Mouse (Mus musculus): ENCODE results near the gene Tspan1. TPM values are rescaled to one million over a fixed set of nuclear protein-coding genes. Genes with fewer than 3 reads are reported as not detected.

Tspan1 gene
- polyA plus RNA-seq, 1 experiment from 2014 or later = not detected

DNA sequence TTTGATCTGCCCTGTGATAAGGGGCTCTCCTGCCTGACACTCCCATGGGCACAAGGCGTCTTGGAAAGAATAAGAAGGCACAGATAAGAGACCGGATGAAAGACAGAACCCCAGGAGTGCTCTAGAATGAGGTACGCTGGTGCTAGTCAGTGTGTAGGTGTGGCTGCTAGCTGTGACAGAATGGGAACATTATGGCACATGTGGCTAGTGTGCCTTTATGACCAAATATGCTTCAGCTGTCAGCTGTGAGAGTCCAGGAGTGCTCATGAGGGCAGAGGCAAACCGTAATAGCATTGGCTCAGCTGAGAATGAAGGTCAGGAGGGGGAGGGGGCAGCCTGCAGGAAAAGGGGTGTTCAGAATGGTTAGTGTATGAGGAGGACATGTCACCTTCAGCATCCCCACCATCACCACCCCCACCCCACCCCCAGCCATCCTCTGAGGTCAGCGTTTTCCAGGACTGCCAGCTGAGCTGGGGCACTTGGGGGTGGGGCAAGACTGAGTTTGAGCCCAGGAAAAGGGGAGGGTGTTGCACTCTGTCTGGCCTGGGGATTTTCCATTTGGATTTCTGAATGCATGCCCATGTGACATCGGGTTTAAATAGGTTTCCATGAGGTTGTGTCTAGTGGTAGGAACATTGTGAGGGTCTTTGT, 7.2 kb upstream of the Tspan1 start:
- ATAC-seq (ENCODE audit: low FRiP score) (0 out of 2 replicates have a peak, but pooled peaks have one; percentile 17), DNase-seq (ENCODE audit: low spot score) (no peak)
- no peak overlapping the region for H3K4me2 ChIP-seq (replicated peaks; ENCODE audit: low read depth, low read length)
- no peaks in the 10 kb centered on the region for H3K9me3 ChIP-seq (ENCODE audit: control insufficient read depth, low read length)
- WGBS = 56% methylated on average over 6 of the region's 6 CpGs
- H3K27ac ChIP-seq (ENCODE audit: low read depth, low read length) = no peak overlapping the region
- H3K36me3 ChIP-seq (ENCODE audit: control insufficient read depth, insufficient read depth, low read length) = no peaks in the 10 kb centered on the region
- no peaks in the 10 kb centered on the region for H3K27me3 ChIP-seq (ENCODE audit: control insufficient read depth, insufficient read depth, low read length)
- no peak overlapping the region for H3K9ac ChIP-seq (ENCODE audit: low read depth, low read length)
- H3K4me3 ChIP-seq (ENCODE audit: low read depth, low read length) = no peak overlapping the region
- H3K4me1 ChIP-seq (replicated peaks; ENCODE audit: control insufficient read depth, insufficient read depth, low read length) = peaks cover 6% of the 10 kb centered on the region

DNA sequence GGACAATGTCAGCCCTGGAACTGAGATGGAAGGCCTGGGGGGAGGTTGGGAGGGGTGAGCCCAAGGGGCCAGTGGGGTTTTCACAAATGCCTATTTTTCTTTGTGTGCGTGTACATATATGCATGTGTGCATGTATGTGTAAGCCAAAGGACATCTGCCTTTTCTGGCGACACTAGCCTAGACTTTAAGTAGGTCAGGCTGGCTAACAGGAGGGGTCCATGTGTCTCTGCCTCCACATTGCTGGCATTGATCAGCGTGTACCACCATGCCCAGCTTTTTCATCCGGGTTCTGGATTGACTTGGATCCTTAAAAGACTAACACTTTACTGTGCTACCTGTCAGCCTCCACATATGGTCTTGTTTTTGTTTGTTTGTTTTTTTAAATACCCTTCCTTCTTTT, 6.4 kb upstream of the Tspan1 start:
- Histone ChIP-seq H3K9me3 (ENCODE audit: control insufficient read depth, low read length) (no peaks in the 10 kb centered on the region), H3K4me1 (replicated peaks; ENCODE audit: control insufficient read depth, insufficient read depth, low read length) (peaks cover 6% of the 10 kb centered on the region)
- 90% methylated on average over 4 of the region's 4 CpGs for WGBS

DNA sequence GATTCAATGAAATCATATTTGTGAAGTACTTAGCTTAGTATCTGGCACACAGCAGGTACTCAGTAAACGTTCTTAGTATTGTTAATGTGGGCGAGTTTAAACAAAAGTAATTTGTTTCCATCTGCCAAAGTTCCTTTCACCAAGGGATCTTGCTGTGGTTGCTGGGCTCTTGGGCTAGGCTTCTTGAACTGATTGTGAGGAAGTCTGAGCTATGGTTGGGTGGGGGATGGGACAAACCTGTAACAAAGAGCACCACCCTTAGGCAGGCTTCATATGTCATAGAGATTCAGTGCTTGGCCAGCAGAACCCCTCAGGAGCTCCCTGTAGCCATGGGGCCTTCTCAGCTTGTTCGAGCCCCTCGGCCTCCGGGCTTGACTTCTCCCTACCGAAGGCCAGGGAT, 5.7 kb upstream of the Tspan1 start, which contains the start of the genes 1700042G07Rik and Gm49337:
TSS of gene 1700042G07Rik (plus strand) at position 301 of the 400 bp plus-strand sequence.
TSS of gene Gm49337 (plus strand) at position 313 of the 400 bp plus-strand sequence.
- Histone ChIP-seq H3K27ac (ENCODE audit: low read depth, low read length) (no peak within 1 kb of the TSS), H3K4me1 (replicated peaks; ENCODE audit: control insufficient read depth, insufficient read depth, low read length) (peaks cover 6% of the 10 kb centered on the region), H3K4me2 (replicated peaks; ENCODE audit: low read depth, low read length) (no peak within 1 kb of the TSS), H3K9me3 (ENCODE audit: control insufficient read depth, low read length) (no peaks in the 10 kb centered on the region), H3K27me3 (ENCODE audit: control insufficient read depth, insufficient read depth, low read length) (no peaks in the 10 kb centered on the region), H3K9ac (ENCODE audit: low read depth, low read length) (no peak within 1 kb of the TSS), H3K36me3 (ENCODE audit: control insufficient read depth, insufficient read depth, low read length) (no peaks in the 10 kb centered on the region), H3K4me3 (ENCODE audit: low read depth, low read length) (no peak within 1 kb of the TSS)
- no peak for ATAC-seq (ENCODE audit: low FRiP score)
- 88% methylated on average over 6 of the region's 6 CpGs for WGBS
- no peak for DNase-seq (ENCODE audit: low spot score)

More for the DNA sequence above, 6.4 kb upstream of the Tspan1 start:
- Histone ChIP-seq H3K27me3 (ENCODE audit: control insufficient read depth, insufficient read depth, low read length) (no peaks in the 10 kb centered on the region), H3K36me3 (ENCODE audit: control insufficient read depth, insufficient read depth, low read length) (no peaks in the 10 kb centered on the region), H3K9ac (ENCODE audit: low read depth, low read length) (no peak overlapping the region), H3K4me3 (ENCODE audit: low read depth, low read length) (no peak overlapping the region), H3K4me2 (replicated peaks; ENCODE audit: low read depth, low read length) (no peak overlapping the region), H3K27ac (ENCODE audit: low read depth, low read length) (no peak overlapping the region)
- no peak for ATAC-seq (ENCODE audit: low FRiP score)
- DNase-seq (ENCODE audit: low spot score) = no peak

DNA sequence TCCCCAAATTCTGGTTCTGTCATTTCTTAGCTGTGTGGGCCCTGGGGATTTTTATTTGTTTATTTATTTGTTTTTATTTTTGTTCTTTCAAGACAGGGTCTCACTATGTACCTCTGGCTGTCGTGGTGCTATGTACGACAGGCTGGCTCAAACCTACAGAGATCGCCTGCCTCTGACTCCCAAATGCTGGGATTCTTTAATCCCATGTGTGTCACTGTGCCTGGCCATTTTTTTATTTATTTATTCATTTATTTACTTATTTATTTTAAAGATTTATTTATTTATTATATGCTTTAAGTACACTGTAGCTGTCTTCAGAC, 1.9 kb upstream of the Tspan1 start:
- H3K4me3 ChIP-seq (ENCODE audit: low read depth, low read length) = no peak overlapping the region
- DNase-seq (ENCODE audit: low spot score) (no peak), ATAC-seq (ENCODE audit: low FRiP score) (peak; percentile 35; the same call in 1 of the 2 replicates)
- no peaks in the 10 kb centered on the region for H3K9me3 ChIP-seq (ENCODE audit: control insufficient read depth, low read length)
- no peaks in the 10 kb centered on the region for H3K27me3 ChIP-seq (ENCODE audit: control insufficient read depth, insufficient read depth, low read length)
- H3K27ac ChIP-seq (ENCODE audit: low read depth, low read length) = no peak overlapping the region
- H3K36me3 ChIP-seq (ENCODE audit: control insufficient read depth, insufficient read depth, low read length) = no peaks in the 10 kb centered on the region
- 73% methylated on average over 3 of the region's 3 CpGs for WGBS
- H3K4me1 ChIP-seq (replicated peaks; ENCODE audit: control insufficient read depth, insufficient read depth, low read length) = no peaks in the 10 kb centered on the region
- no peak overlapping the region for H3K9ac ChIP-seq (ENCODE audit: low read depth, low read length)
- no peak overlapping the region for H3K4me2 ChIP-seq (replicated peaks; ENCODE audit: low read depth, low read length)

DNA sequence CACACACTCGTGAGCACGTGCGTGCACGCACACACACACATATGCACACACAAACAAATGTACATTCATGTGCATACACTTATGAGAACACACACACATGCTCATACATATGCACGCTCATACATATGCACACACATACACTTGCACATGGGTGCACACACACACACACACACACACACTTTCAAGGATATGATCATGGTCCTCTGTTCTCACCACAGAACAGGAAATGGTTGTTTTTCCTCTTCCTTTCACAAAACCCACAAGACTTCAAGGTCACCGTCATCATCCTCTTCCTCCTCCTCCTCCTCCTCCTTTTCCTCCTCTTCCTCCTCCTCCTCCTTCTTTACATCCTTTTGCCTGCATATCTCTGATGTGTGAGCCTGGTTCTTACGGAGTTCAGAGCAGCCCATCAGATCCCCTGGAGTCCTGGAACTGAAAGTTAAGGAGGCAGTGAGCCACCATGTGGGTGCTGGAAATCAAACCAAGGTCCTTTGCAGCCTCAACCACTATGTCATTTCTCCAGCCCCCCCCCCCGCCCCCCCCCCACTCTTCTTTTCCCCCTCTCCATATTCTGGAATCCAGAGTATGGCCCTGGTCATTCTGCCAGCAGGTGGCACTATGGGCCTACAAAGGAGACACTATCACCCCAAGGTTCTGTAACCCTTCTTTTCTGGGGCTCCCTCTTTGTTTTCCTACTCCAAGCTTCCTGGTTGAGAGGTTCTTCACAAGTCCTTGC, 1.4 kb upstream of the Tspan1 start:
- Histone ChIP-seq H3K36me3 (ENCODE audit: control insufficient read depth, insufficient read depth, low read length) (no peaks in the 10 kb centered on the region), H3K9ac (ENCODE audit: low read depth, low read length) (no peak overlapping the region), H3K4me2 (replicated peaks; ENCODE audit: low read depth, low read length) (no peak overlapping the region), H3K4me3 (ENCODE audit: low read depth, low read length) (no peak overlapping the region), H3K27ac (ENCODE audit: low read depth, low read length) (no peak overlapping the region), H3K9me3 (ENCODE audit: control insufficient read depth, low read length) (no peaks in the 10 kb centered on the region), H3K27me3 (ENCODE audit: control insufficient read depth, insufficient read depth, low read length) (no peaks in the 10 kb centered on the region), H3K4me1 (replicated peaks; ENCODE audit: control insufficient read depth, insufficient read depth, low read length) (no peaks in the 10 kb centered on the region)
- DNase-seq (ENCODE audit: low spot score) (peak; percentile 81), ATAC-seq (ENCODE audit: low FRiP score) (peak; percentile 65)
- WGBS = 85% methylated on average over 7 of the region's 8 CpGs

DNA sequence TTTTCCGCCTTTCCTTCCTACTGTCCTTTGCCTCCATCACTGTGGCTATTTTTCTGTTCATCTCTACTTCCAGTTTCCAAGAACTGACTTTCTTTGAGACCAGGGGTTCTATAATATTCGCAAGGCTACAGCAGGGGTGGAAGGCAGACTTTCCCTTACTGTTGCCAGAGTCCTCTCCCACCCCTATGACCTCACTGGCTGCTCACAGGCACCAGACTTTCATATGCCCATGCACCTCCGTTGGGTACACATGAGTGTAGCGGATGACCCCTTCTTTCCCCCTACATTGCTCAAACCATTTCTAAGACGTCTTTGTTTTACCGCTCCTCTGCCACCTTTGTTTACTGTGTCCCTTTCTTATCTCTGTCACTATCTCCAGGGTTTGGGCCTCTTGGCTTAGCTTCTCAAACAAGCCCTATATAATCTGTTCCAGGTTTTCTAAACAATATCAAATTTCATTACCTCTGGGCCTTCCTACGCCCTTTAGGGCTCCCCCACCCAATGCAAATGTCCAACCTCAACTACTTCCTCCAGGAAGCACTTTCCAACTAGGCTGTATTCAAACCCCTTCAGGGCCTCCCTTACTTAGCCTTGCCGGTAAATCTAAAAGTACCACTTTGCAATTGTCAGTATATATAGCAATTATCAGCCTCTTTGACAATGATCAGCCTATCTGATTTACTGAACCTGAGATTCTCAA, 1.5 kb downstream of the Tspan1 start:
- ATAC-seq (ENCODE audit: low FRiP score) = no peak
- DNase-seq (ENCODE audit: low spot score) = no peak
- H3K9me3 ChIP-seq (ENCODE audit: control insufficient read depth, low read length) = no peaks in the 10 kb centered on the region
- no peaks in the 10 kb centered on the region for H3K27me3 ChIP-seq (ENCODE audit: control insufficient read depth, insufficient read depth, low read length)
- no peak overlapping the region for H3K4me2 ChIP-seq (replicated peaks; ENCODE audit: low read depth, low read length)
- H3K4me1 ChIP-seq (replicated peaks; ENCODE audit: control insufficient read depth, insufficient read depth, low read length) = no peaks in the 10 kb centered on the region
- 65% methylated on average over 8 of the region's 8 CpGs for WGBS
- H3K4me3 ChIP-seq (ENCODE audit: low read depth, low read length) = no peak overlapping the region
- H3K9ac ChIP-seq (ENCODE audit: low read depth, low read length) = no peak overlapping the region
- H3K36me3 ChIP-seq (ENCODE audit: control insufficient read depth, insufficient read depth, low read length) = no peaks in the 10 kb centered on the region
- no peak overlapping the region for H3K27ac ChIP-seq (ENCODE audit: low read depth, low read length)

DNA sequence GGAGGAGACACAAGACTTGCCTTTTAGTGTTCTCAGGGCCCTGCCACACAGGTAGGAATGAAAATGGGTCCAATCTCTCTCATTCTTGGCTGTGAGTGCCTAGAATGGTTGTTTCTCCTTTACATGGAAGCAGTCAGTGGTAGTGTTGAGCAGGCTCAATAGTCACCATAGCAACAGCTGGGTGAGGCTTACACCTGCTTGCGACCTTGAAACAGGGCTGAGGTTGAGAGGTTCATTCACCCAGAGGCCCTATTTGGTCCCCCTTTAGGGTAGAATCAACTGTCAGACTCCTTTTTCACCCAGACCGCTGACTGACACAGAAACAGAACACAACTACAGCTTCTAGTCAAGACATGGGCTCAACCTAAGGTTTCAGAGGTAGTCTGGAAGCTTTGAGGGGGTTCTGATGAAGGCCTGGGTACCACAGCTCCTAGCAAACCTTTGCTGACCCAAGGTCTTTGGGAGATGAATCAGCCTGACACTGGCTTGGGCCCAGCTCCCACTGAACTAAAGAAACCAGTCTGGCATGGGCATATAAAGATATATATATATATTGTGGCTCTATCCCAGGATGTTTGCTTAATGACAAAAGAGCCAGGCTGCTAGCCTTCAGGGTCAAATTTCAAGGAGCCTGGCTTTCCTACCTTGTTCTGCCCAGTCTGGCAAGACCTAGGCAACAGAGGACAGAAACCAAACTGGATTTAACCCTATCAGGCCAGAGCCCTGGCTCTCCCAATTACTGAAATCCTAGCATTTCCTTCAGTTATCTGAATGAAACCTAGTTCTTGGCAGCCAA, 2.4 kb downstream of the Tspan1 start:
- no peak overlapping the region for H3K4me2 ChIP-seq (replicated peaks; ENCODE audit: low read depth, low read length)
- H3K9me3 ChIP-seq (ENCODE audit: control insufficient read depth, low read length) = no peaks in the 10 kb centered on the region
- DNase-seq (ENCODE audit: low spot score) = no peak
- H3K27me3 ChIP-seq (ENCODE audit: control insufficient read depth, insufficient read depth, low read length) = no peaks in the 10 kb centered on the region
- H3K4me3 ChIP-seq (ENCODE audit: low read depth, low read length) = no peak overlapping the region
- H3K27ac ChIP-seq (ENCODE audit: low read depth, low read length) = no peak overlapping the region
- WGBS = 90% methylated on average over 2 of the region's 2 CpGs
- no peak for ATAC-seq (ENCODE audit: low FRiP score)
- no peak overlapping the region for H3K9ac ChIP-seq (ENCODE audit: low read depth, low read length)
- H3K36me3 ChIP-seq (ENCODE audit: control insufficient read depth, insufficient read depth, low read length) = no peaks in the 10 kb centered on the region
- no peaks in the 10 kb centered on the region for H3K4me1 ChIP-seq (replicated peaks; ENCODE audit: control insufficient read depth, insufficient read depth, low read length)

DNA sequence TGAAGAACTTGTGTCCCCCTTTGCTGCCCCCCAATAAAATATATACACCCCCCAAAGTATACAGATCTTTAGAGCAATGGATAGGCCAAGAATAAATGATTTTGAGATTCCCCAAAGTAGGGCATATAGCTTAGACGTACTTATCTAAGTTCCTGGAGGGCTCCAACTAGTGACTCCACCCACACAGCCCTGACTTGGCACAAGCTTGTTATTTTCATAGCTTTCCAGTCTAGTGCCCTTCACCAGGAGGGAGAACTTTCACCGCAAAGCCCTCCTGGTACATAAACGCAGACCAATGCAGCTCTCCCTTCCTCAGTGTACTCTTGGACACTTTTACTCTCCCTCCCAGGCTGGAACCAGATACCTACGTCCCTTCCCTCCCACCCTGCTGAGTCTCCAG, 5.3 kb downstream of the Tspan1 start:
- H3K27ac ChIP-seq (ENCODE audit: low read depth, low read length) = no peak overlapping the region
- no peak overlapping the region for H3K4me3 ChIP-seq (ENCODE audit: low read depth, low read length)
- no peak overlapping the region for H3K4me2 ChIP-seq (replicated peaks; ENCODE audit: low read depth, low read length)
- no peak overlapping the region for H3K9ac ChIP-seq (ENCODE audit: low read depth, low read length)
- H3K9me3 ChIP-seq (ENCODE audit: control insufficient read depth, low read length) = no peaks in the 10 kb centered on the region
- H3K27me3 ChIP-seq (ENCODE audit: control insufficient read depth, insufficient read depth, low read length) = no peaks in the 10 kb centered on the region
- ATAC-seq (ENCODE audit: low FRiP score) (no peak), DNase-seq (ENCODE audit: low spot score) (no peak)
- WGBS = 81% methylated on average over 4 of the region's 4 CpGs
- no peaks in the 10 kb centered on the region for H3K4me1 ChIP-seq (replicated peaks; ENCODE audit: control insufficient read depth, insufficient read depth, low read length)
- 0 out of 2 replicates have a peak, but pooled peaks cover 6% of the 10 kb centered on the region for H3K36me3 ChIP-seq (ENCODE audit: control insufficient read depth, insufficient read depth, low read length)
